Mouse (Mus musculus) bone marrow, adult 2 months (tissue): ENCODE measurements around the gene Plxnc1. TPM values are rescaled to one million over a fixed set of nuclear protein-coding genes. Genes with fewer than 3 reads are reported as not detected.

Experiments used
- H3K27ac ChIP-seq: fragments of 200-500 bp; 2 replicates; pipeline ENCODE4 v1.5.1; 2012; ENCODE audit warnings: low read depth, mild to moderate bottlenecking, control low read depth, inconsistent platforms, low read length; ENCODE audit not compliant: control insufficient read depth, poor library complexity, insufficient read depth
- H3K4me1 ChIP-seq: fragments of 200-500 bp; 2 replicates; pipeline ENCODE4 v1.6.1; 2011; ENCODE audit warnings: low read length; ENCODE audit not compliant: control insufficient read depth, insufficient read depth
- H3K4me3 ChIP-seq: fragments of 200-500 bp; replicated peaks from 2 replicates; pipeline ENCODE3; 2011; ENCODE audit warnings: mild to moderate bottlenecking, low read depth, low read length, control low read depth; ENCODE audit not compliant: control insufficient read depth
- CTCF ChIP-seq: fragments of 200-500 bp; IDR thresholded peaks from 2 replicates; pipeline ENCODE4 v1.5.1; 2011; ENCODE audit warnings: low read length, control low read depth; ENCODE audit not compliant: control insufficient read depth, insufficient read depth
- POLR2A ChIP-seq: fragments of 200-500 bp; IDR thresholded peaks from 2 replicates; pipeline ENCODE4 v1.6.1; 2011; ENCODE audit warnings: low read depth, mild to moderate bottlenecking, control low read depth, low read length, borderline replicate concordance; ENCODE audit not compliant: control insufficient read depth
- WGBS: fragments of 180-500 bp; shearing (Covaris S2); methylation state at CpG from one replicate; pipeline ENCODE4 v1.1.7; 2018; 5-methylcytosine and 5-hydroxymethylcytosine counted together
- polyA plus RNA-seq: library from polyadenylated mRNA; stranded (reverse); fragments of >200 nt; gene quantifications from 2 replicates; pipeline ENCODE4 v1.2.4, GENCODE M21; 2011; ENCODE audit warnings: low replicate concordance; ENCODE audit not compliant: missing spikeins, insufficient read depth, insufficient read length

The Plxnc1 gene
- polyA plus RNA-seq, 1 experiment, result 16.4 TPM

- Histone ChIP-seq H3K27ac (peak overlapping the region; percentile 52; the same call in 1 of the 2 replicates), H3K4me3 (no peak overlapping the region), H3K4me1 (peaks cover 17% of the 10 kb centered on the region; the same call in 1 of the 2 replicates)
- TF ChIP-seq POLR2A, result no peak
- TF ChIP-seq CTCF, result no peak
- 9% methylated on average over 5 of the region's 5 CpGs for WGBS
Observed at GRCm38 (mm10) chr10:94913336-94913739, 31.3 kb downstream of the Plxnc1 start.

- Histone ChIP-seq H3K4me1 (peaks cover 17% of the 10 kb centered on the region; the same call in 1 of the 2 replicates), H3K27ac (peak overlapping the region; percentile 49; the same call in 1 of the 2 replicates), H3K4me3 (no peak overlapping the region)
- 44% methylated on average over 1 of the region's 1 CpGs for WGBS
- TF ChIP-seq CTCF (no peak), POLR2A (no peak)
Observed at GRCm38 (mm10) chr10:94912551-94912950, 32.1 kb downstream of the Plxnc1 start.

- 88% methylated on average over 6 of the region's 6 CpGs for WGBS
- peaks cover 14% of the 10 kb centered on the region; the same call in 1 of the 2 replicates for H3K4me1 ChIP-seq
Observed at GRCm38 (mm10) chr10:94911102-94911501, 33.5 kb downstream of the Plxnc1 start.

GRCm38 (mm10) chr10:94910570-94910969 lies 34.1 kb downstream of the Plxnc1 start:
- WGBS, result 79% methylated on average over 4 of the region's 4 CpGs
- no peak overlapping the region for H3K27ac ChIP-seq
- H3K4me3 ChIP-seq, result no peak overlapping the region
- TF ChIP-seq POLR2A, result no peak
- TF ChIP-seq CTCF, result no peak
- H3K4me1 ChIP-seq, result peaks cover 12% of the 10 kb centered on the region; the same call in 1 of the 2 replicates

More at GRCm38 (mm10) chr10:94911102-94911501, 33.5 kb downstream of the Plxnc1 start:
- TF ChIP-seq CTCF (no peak), POLR2A (no peak)
- Histone ChIP-seq H3K27ac (no peak overlapping the region), H3K4me3 (no peak overlapping the region)

GRCm38 (mm10) chr10:94909789-94910188 lies 34.8 kb downstream of the Plxnc1 start:
- WGBS, result 88% methylated on average over 2 of the region's 2 CpGs
- peaks cover 12% of the 10 kb centered on the region; the same call in 1 of the 2 replicates for H3K4me1 ChIP-seq
- no peak for TF ChIP-seq POLR2A
- no peak for TF ChIP-seq CTCF
- H3K27ac ChIP-seq, result no peak overlapping the region
- no peak overlapping the region for H3K4me3 ChIP-seq

- no peak for TF ChIP-seq POLR2A
- TF ChIP-seq CTCF, result no peak
- Histone ChIP-seq H3K27ac (peak overlapping the region; percentile 30), H3K4me3 (no peak overlapping the region), H3K4me1 (peaks cover 11% of the 10 kb centered on the region; the same call in 1 of the 2 replicates)
- 72% methylated on average over 11 of the region's 11 CpGs for WGBS
Observed at GRCm38 (mm10) chr10:94908976-94909717, 35.5 kb downstream of the Plxnc1 start.

GRCm38 (mm10) chr10:94905689-94906473 lies 38.8 kb downstream of the Plxnc1 start:
- 89% methylated on average over 21 of the region's 21 CpGs for WGBS
- Histone ChIP-seq H3K4me1 (peaks cover 2% of the 10 kb centered on the region; the same call in 1 of the 2 replicates), H3K27ac (no peak overlapping the region), H3K4me3 (no peak overlapping the region)
- TF ChIP-seq POLR2A, result no peak
- TF ChIP-seq CTCF, result no peak

- 79% methylated on average over 5 of the region's 5 CpGs for WGBS
- Histone ChIP-seq H3K4me3 (no peak overlapping the region), H3K4me1 (peaks cover 2% of the 10 kb centered on the region; the same call in 1 of the 2 replicates), H3K27ac (no peak overlapping the region)
- TF ChIP-seq POLR2A, result no peak
- TF ChIP-seq CTCF, result no peak
Observed at GRCm38 (mm10) chr10:94905219-94905618, 39.4 kb downstream of the Plxnc1 start.
